Mouse (Mus musculus): Measurements from ENCODE around the gene BC049730. TPM values are rescaled to one million over a fixed set of nuclear protein-coding genes. Genes with fewer than 3 reads are reported as not detected.

The BC049730 gene
- total RNA-seq, 1 experiment, result not detected

DNA sequence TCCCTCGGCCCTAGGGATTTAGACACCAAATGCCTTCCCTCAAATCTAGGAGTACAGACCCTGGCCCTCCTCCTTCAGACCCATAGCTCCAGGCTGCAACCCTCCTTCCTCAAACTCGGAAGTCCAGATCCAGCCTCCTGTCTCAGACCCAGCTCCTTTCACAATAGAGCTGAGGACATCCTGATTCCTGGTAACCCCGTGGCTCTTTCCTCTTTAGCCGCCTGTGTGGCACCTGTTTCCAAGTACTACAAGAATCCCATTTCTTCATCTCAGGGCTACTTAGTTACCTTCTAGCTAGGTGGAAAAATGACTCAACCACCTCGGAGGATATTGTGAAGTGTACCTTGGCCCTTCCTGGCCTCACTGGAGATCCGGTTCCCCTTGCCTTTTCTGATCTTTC lies 52.1 kb downstream of the BC049730 start:
- TF ChIP-seq MAFK (IDR thresholded peaks at IDR 0.05; ENCODE audit: insufficient read depth, low read depth, low read length), result no peak
- in situ Hi-C loops (cut with MboI; ENCODE audit: low sequenced_read_pairs in 2 of 2, unreplicated experiment in 2 of 2), result no loop called here
- H3K9ac ChIP-seq (ENCODE audit: insufficient read depth, low read depth, low read length, poor library complexity, severe bottlenecking), result no peak overlapping the region
- H3K9me3 ChIP-seq (ENCODE audit: control insufficient read depth, insufficient read depth, low read depth, low read length), result no peaks in the 10 kb centered on the region
- DNase-seq (ENCODE audit: low read depth, low spot score), result no peak
- peaks cover 0 to 3% of the 10 kb centered on the region in 2 experiments; a peak in 1 of 4 replicates for H3K4me1 ChIP-seq (ENCODE audit: control insufficient read depth in 2 of 2, insufficient read depth in 2 of 2, low read length in 2 of 2, poor library complexity in 1 of 2)
- no peak overlapping the region for H3K4me3 ChIP-seq (ENCODE audit: insufficient read depth in 1 of 2, low read depth in 1 of 2, low read length in 2 of 2, poor library complexity in 1 of 2, severe bottlenecking in 1 of 2)
- no peak overlapping the region for H3K27ac ChIP-seq (ENCODE audit: insufficient read depth, low read depth, low read length, poor library complexity, severe bottlenecking)
- H3K36me3 ChIP-seq (ENCODE audit: control insufficient read depth, insufficient read depth, low read length, poor library complexity, severe bottlenecking), result no peaks in the 10 kb centered on the region

DNA sequence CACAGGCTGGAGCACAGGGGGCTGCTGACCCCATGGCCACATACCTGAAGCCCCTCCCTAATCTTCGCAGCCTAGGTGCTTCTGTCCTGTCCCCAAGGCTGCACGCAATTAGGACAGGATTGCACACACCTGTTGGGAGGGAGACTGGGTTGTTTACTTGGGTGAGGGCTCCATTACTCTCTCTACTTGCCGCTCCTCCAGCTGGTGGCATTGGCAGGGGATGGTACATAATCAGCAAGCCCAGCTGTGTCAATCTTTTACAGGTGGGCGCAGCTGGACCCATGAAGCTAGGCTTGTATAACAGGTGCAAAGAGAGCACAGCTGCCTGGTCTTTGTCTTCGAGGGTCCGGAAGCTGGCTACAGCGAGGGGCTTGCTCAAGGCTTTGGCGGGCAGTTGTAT lies 53.5 kb downstream of the BC049730 start:
- no peak for DNase-seq (ENCODE audit: low read depth, low spot score)
- Histone ChIP-seq H3K9ac (ENCODE audit: insufficient read depth, low read depth, low read length, poor library complexity, severe bottlenecking) (no peak overlapping the region), H3K4me3 (ENCODE audit: insufficient read depth in 1 of 2, low read depth in 1 of 2, low read length in 2 of 2, poor library complexity in 1 of 2, severe bottlenecking in 1 of 2) (no peak overlapping the region), H3K36me3 (ENCODE audit: control insufficient read depth, insufficient read depth, low read length, poor library complexity, severe bottlenecking) (no peaks in the 10 kb centered on the region), H3K9me3 (ENCODE audit: control insufficient read depth, insufficient read depth, low read depth, low read length) (no peaks in the 10 kb centered on the region), H3K4me1 (ENCODE audit: control insufficient read depth in 2 of 2, insufficient read depth in 2 of 2, low read length in 2 of 2, poor library complexity in 1 of 2) (peaks cover 0 to 3% of the 10 kb centered on the region in 2 experiments; a peak in 1 of 4 replicates), H3K27ac (ENCODE audit: insufficient read depth, low read depth, low read length, poor library complexity, severe bottlenecking) (no peak overlapping the region)
- no peak for TF ChIP-seq ZC3H11A (IDR thresholded peaks at IDR 0.05; ENCODE audit: borderline replicate concordance, low read depth, low read length)
- TF ChIP-seq MAFK (IDR thresholded peaks at IDR 0.05; ENCODE audit: insufficient read depth, low read depth, low read length), result no peak
- TF ChIP-seq HCFC1 (IDR thresholded peaks at IDR 0.05; ENCODE audit: borderline replicate concordance, insufficient read depth, low read length), result no peak
- no peak for TF ChIP-seq ZNF384 (IDR thresholded peaks at IDR 0.05; ENCODE audit: low read depth, low read length)
- no peak for TF ChIP-seq CHD2 (IDR thresholded peaks at IDR 0.05; ENCODE audit: low read depth, low read length)
- in situ Hi-C loops (cut with MboI; ENCODE audit: low sequenced_read_pairs in 2 of 2, unreplicated experiment in 2 of 2), result no loop called here

Other genes with a start within 250 kb of the BC049730 start
- gene Plaur, start 246.8 kb upstream of the BC049730 start, total RNA-seq (2012; rRNA removed), result 99.5 and 118 TPM in 2 replicates
- gene Cadm4, start 227.2 kb upstream of the BC049730 start, total RNA-seq (2012; rRNA removed), result 10.8 and 21.4 TPM in 2 replicates
- 94.1 and 114 TPM in 2 replicates for gene Zfp428, start 202.2 kb upstream of the BC049730 start, total RNA-seq (2012; rRNA removed)
- gene AC161166.1, start 196.8 kb upstream of the BC049730 start, total RNA-seq (2012; rRNA removed), result 1.2 and 1.6 TPM in 2 replicates
- gene Irgq, start 178.6 kb upstream of the BC049730 start, total RNA-seq (2012; rRNA removed), result 6.2 and 6.4 TPM in 2 replicates
- gene Pinlyp, start 163.1 kb upstream of the BC049730 start, total RNA-seq (2012; rRNA removed), result 0.58 TPM in 1 of 2 replicates, not detected in the other
- 69.7 and 144 TPM in 2 replicates for gene Xrcc1, start 163.0 kb upstream of the BC049730 start, total RNA-seq (2012; rRNA removed)
- 14.3 and 14.7 TPM in 2 replicates for gene Ethe1, start 121.7 kb upstream of the BC049730 start, total RNA-seq (2012; rRNA removed)
- 0.22 TPM in 1 of 2 replicates, not detected in the other for gene Zfp575, start 121.6 kb upstream of the BC049730 start, total RNA-seq (2012; rRNA removed)
- 1.5 and 1.8 TPM in 2 replicates for gene Phldb3, start 98.5 kb upstream of the BC049730 start, total RNA-seq (2012; rRNA removed)
- 0.13 and 0.32 TPM in 2 replicates for gene Lypd3, start 72.7 kb upstream of the BC049730 start, total RNA-seq (2012; rRNA removed)
- gene Tex101, start 32.6 kb upstream of the BC049730 start, total RNA-seq (2012; rRNA removed), result 9.5 and 10.0 TPM in 2 replicates
- not detected in 2 replicates for gene Gm4763, start 17.7 kb downstream of the BC049730 start, total RNA-seq (2012; rRNA removed)
- 0.22 TPM in 1 of 2 replicates, not detected in the other for gene Cd177, start 51.1 kb downstream of the BC049730 start, total RNA-seq (2012; rRNA removed)
- gene Ceacam10, start 68.0 kb downstream of the BC049730 start, total RNA-seq (2012; rRNA removed), result 0.89 and 1.6 TPM in 2 replicates
- gene Gm9844, start 153.0 kb downstream of the BC049730 start, total RNA-seq (2012; rRNA removed), result 4.6 and 6.7 TPM in 2 replicates
- gene Lypd4, start 160.7 kb downstream of the BC049730 start, total RNA-seq (2012; rRNA removed), result 0.18 TPM in 1 of 2 replicates, not detected in the other
- gene Dmrtc2, start 160.8 kb downstream of the BC049730 start, total RNA-seq (2012; rRNA removed), result 0.53 and 0.54 TPM in 2 replicates
- gene Rps19, start 175.1 kb downstream of the BC049730 start, total RNA-seq (2012; rRNA removed), result 2,686 and 2,786 TPM in 2 replicates
- 1.3 and 1.5 TPM in 2 replicates for gene Cd79a, start 188.1 kb downstream of the BC049730 start, total RNA-seq (2012; rRNA removed)
- 32.1 and 40.0 TPM in 2 replicates for gene Arhgef1, start 193.7 kb downstream of the BC049730 start, total RNA-seq (2012; rRNA removed)
- gene Gm4881, start 235.3 kb downstream of the BC049730 start, total RNA-seq (2012; rRNA removed), result not detected in 2 replicates

Measured in ES-E14 (cell line).